Mouse (Mus musculus) c-Kit-positive CD71-negative TER-119-negative erythroid progenitor cells, embryonic 14.5 days (primary cell): ENCODE measurements around the gene Gm21885.

ENCODE experiments used
- DNase-seq: peaks from one replicate; pipeline ENCODE4 v3.0.0-alpha.2; 2013; ENCODE audit warnings: low read depth

Gm21885 gene

DNA sequence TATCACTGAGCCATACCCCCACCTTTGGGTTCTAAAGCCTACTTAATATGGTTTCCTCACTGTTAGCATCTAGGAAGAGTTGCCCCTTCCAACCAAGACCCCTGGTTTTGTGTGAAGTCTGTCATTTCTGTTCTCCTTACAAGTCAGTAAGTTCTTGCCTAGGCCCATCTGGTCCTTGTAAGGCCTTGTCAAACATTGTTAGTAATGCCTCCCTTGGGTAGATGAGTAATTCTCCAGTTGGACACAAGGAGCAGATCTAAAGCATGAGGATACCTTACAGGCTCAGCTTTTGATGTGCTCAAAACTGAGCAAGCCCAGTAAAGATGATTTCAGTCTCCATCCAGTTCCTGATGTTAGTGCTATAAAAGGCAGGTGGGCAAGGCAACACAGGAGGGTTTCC, 12.9 kb upstream of the Gm21885 start:
- DNase-seq: no peak

DNA sequence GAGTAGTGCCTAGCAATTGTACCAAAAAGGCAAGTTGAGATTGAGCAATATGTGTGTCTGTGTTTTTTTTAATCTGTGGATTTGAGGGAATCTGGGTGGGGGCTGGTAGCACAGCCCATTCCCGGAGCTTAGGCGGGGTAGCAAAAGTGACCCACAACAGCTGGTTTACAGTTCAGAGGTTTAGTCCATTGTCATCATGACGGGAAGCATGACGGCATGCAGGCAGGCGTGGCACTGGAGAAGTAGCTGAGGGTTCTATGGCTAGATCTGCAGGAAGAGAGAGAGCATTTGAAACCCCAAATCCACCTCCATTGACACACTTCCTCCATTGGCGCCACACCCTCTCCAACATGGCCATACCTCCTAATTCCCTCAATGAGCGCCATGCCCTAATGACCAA, 11.8 kb upstream of the Gm21885 start:
- no peak for DNase-seq

DNA sequence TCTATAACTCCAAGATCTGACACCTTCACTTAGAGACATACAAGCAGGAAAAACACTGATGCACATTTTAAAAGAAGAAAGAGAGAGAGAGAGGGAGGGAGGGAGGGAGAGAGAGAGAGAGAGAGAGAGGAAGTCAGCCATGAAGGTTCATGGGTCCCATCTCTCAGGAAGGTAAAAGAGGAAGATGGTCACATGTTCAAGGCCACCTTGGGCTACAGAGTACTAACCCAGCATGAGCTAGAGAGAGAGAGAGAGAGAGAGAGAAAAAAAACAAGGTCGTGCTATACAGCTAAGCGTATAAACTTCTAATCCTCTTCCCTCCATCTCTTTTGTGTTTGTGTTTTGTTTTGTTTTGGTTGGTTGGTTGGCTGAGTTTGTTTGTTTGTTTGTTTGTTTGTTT, 10.7 kb upstream of the Gm21885 start:
- no peak for DNase-seq

DNA sequence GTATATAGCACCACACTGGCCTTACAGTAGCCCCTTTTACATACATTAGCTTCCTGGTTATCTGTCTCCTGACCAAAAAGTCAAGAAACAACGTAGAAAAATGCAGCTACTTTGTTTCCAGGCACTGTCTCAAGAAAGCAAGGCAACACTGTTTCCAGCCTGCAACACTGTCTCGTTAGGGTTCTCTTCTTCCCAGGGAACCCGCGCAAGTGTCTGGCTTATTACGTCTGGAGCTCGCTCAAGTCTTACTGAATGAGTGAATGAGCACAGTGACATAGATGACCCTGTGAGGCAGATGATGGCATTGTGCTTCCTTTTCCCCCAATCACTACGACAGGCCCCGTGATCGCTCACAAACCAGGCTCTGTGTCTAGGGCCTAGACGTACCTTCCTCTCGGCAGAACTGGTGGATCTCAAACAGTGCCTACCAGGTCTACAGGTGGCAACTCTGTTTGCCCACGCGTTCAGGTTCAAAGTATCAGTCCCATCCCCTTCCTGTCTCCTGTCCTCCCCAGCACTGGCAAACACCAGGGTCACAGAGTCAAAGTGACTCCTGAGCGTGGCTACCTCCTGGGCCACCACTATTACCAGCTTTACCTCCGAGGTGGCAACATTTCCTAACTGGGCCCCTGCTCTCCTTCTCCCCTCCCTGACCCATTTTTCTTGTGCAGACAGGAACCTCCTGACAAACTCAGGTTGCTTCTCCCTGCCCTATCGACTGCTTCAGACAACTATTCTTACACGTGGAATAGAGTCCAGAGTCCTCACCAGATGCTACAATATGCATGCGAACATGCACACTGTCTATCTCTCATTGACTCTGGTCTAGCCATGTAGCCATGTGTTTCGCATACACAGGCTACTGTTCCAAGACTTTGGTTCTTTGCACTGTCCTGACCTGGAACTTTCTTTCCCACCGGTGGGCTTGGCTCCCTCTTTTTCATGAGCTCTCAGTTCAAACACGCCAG, 8.4 kb upstream of the Gm21885 start:
- no peak for DNase-seq

DNA sequence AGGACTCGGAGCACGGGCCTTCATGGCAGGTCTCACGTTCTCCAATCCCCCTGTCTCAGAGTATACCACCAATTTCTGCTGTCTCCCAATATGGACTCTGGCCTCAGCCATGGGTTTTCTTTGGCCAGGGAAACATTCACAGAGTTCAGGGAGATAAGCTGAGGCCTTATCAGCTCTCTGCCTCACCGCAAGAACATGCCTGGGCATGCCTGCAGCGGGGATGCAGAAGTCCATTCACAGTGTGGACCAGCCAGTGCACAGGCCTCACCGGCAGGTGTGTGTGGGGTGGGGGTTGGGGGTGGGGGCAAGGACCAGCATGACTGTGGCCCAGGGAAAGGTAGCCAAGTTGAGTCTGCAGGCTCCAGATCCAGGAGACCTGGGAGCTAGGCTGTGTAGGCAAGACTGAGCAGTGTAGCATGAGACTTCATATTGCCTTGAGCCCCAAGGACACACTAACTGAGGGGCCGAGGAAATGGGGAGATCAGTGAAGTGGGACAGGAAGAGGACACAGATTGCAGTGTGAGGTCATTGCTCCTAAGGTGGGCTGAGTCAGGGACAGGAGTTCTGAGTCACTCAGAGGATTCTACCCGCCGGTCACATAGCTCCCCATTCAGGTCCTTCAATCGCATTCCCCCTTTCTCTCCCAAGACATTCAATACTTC, 7.3 kb upstream of the Gm21885 start:
- no peak for DNase-seq

DNA sequence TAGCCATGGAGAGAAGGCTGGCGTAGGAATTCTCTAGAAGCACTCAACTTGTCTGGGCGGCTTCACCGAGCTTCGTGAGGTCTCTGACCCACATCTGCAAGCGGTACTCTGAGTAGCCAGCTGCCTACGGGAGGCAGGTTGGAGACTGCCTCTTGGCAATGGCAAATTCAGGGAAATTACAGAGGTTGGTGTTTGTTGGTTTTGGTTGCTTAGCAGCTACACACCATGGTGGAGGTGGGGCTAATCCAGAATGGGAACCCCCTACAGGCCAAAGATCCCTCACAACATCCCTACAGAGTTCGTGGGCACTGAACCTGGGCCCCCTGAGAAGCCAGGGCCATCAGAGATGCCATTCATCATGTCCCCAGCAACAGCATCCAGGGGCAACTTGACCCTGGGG, 6.4 kb upstream of the Gm21885 start:
- no peak for DNase-seq

DNA sequence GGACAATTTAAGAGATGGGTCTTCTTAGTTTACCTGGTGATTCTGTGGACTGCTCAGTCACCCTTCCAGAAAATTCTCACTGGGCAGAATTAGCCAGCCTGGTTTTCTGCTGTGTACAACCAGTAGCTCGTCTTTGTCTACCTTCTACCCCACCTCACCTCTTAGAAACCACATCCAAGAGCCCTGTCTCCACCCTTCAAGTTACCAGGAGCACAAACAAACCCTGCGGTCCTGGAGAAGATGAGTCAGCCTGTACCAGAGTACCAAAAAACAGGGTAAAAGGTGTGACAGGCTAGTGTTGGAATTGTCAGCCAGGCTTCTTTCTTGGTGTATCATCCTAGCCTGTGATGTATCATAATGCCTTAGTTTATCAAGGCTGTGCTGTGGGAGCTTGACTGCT, 6.0 kb upstream of the Gm21885 start:
- no peak for DNase-seq

DNA sequence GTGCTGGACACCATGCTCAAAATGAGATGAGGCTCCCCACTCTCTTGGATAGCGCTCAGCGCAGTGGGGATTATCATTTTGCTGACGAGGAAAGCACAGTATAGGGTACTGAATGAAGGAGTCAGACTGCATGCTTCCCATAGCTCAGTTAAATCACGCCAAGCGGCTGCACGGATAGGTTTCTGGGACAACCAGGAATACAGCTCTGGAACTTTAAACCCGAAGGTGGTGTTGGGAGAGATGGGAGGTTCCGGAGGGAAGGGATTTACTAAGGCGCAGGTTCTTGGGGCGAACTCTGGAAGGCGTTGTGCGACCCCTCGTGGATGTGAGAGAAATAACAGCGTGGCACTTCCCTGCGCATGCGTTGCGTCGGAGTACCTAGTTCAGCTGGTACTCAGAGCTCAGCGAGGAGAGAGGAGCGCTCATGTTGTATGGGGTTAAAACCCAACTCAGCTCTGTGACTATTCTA, 4.8 kb upstream of the Gm21885 start:
- DNase-seq: peak; percentile 85

DNA sequence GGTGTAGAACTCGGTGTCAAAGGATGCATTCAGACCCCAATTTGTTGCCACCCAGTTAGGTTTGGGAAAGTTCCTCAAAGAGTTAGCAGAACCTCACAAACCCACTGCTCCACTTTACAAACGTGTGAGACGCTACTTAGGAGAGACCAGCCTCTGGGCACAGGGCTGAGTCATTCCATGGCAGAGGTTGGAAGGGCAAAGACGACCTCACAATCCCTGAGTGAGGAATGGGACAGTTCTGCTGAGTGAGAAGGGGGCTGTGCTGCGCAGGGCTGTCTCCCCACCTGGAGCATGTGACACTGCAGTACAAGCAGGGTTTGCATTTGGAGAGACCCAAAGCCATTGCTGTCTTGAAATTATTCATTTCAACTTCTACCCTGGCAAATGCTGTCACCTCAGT, 618 bp downstream of the Gm21885 start:
- DNase-seq: no peak

DNA sequence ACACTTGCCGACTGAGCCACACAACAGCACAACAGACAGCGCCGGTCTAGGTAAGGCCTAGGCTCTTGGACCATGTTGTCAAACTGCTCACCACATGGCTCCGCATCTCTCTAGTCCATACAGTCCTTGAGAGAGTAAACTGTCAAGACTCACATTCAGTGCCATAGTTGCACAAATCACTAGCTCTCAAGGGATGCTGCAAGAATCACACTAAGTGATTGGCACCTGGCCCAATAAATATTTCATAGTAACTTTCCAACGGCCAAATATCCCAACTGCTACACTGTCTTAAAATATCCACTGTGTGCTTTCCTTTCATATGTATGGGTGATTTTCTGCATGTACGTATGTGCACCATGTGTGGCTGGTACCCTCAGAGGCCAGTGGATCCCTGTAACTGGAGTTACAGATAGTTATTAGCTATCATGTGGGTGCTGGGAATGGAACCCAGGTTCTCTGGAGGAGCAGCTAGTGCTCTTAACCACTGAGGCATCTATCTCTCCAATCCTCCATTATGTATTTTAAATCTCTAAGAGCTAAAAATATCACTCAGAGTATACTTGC, 1.9 kb downstream of the Gm21885 start:
- DNase-seq: no peak

DNA sequence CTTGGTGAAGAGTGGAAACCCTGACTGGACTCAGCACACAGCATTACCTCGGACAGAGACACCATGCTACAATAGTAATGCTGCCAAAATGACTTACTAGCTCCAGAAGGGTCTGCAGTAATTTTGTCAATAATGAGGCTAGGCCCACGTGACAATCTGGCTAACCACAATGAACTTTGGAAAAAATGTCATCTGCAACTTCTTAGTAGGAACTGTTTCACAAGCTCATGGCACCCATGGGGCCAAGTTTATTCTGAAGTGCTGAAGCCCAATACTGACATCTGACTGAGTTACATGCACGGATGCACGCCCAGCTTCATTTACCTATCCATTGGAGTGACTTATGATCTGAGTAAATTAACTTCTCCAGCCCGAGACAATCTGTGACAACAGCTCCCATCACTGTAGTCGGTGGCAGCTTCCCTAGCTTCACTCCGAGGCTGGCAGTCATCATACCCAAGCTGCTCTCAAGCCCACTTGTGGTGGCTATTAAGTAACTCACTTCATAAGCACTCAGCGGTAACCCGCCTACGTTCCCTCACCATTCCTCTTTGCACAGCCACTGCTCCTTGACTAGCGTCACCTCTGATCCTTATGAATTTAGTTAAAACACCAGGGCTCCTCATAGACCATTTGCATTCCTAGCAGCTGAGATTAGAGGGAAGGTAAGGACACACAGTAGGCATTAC, 4.4 kb downstream of the Gm21885 start:
- DNase-seq: no peak

DNA sequence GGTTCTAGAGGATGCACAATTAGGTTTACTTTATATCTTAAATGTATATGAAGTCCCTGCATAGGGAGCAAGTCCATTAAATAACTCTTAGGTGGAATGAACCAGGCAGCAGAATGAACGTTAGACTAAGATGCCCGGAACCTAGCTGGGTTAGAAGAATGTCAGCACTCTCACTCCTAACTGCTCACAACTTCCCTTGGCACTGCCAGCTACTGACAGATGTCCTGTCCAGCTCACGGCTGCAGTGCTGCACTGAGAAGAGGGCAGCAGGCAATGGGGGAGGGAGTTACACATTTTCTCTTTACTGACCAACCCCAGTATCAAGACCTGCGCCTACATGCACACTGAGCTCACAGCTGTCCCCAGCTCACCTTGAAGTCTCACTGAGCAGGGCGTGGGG, 5.4 kb downstream of the Gm21885 start:
- DNase-seq: no peak

DNA sequence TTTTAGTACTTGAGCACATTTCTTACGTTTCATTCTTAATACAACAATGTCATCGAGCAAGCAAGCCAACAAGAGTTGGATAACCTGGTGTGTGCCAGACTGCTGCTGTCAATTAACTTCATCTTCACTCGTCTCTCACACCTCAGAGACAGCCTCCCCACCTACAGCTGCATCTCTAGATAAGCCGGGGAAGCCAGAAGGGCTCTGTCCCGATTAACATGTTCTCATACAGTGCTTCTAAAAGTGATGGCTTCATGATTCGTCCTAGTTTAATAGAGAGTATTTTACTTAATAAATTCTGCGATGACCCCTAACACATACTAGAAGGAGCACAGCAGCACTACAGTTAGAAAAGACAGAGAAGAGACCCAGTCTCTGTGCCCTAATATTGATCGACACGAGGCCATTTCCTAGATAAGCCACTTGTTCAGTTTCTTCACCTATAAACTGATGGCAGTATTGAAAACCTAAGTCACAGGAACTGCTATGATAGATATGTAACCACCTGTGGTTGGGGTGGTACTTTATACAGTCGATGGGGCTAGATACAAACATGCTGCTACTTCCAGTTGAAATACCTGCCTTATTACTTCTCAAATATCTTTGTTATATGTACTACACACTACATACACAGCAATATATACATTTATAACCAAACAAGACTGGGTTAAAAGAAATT, 8.5 kb downstream of the Gm21885 start:
- DNase-seq: no peak

DNA sequence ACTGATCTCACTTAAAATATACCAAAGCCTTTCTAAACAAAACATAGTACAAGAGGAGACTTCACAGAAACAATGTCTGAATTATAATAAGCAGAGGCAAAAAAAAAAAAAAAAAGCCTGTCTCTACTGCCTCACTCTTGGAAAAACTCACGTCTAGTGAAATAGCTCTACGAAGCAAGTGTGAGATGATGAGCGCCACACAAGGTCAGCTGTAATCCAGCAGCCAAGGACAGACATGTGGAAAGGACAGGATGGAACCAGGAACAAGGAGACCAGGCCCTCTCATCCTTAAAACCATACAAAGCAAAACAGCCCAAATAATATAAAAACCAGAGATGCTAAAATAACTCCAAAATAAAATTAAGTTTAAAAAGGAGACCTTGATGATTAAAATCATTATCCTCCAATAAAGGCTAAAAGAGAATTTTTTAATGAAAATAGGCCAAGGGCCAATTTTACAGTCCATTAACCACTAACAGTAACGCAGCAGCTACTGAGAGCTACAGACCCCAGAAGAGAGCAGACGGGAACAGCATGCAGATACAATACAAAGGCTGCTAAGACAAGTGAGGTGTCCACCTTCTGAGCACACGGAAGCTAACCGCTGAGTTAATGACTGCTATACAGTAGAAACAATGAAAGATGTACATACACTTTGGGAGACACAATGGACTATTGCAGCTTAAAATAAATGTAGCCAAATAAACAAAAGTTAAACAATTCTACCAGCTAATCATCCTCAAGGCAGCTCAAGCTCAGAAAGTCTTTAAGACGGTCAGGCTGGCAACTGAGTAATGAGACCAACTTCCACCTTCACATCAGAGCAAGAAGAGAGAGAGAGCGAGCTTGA, 13.5 kb downstream of the Gm21885 start:
- DNase-seq: no peak

DNA sequence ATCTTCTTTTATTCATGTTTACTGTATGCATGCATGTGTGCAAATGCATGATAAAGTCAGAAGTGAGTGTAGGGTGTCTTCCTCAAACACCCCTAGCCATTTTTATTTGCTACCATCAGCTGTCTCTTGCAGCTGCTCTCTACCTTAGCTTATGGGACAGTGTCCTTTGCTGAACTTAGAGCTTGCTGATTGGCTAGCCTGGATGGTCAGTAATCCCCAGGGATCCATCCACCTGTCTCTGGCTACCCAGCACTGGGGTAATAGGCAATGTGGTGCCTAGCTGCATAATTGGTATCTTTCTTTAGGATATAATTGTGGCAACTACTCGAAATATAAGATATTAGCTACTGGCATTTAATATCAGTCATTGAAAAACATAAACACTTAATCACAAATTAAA, 31.1 kb downstream of the Gm21885 start:
- no peak for DNase-seq

DNA sequence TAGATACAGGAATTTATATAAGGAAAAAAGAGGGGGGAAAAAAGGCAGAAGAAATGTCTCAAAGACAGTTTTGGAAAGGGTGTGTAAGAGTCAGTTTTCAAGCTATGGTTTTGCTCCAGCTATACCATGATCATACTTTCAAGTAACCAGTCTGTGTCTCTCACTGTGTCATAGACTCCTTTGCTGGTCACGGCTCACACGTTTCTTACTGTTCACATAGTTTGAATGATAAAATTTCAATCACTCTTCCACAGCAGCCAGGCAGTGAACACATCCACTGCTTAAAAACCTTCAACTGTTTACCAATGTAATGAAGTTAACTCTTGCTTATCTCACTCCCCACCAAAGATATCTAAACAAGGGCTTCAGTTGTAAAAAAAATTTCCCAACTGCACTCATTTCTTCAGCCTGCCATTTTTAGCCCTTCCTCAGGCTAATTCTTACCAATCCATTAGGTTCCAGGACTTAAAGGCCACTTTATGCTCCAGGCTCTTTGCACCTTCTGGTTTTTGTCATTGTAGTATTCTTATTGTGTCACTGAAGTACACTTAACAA, 32.5 kb downstream of the Gm21885 start:
- no peak for DNase-seq

DNA sequence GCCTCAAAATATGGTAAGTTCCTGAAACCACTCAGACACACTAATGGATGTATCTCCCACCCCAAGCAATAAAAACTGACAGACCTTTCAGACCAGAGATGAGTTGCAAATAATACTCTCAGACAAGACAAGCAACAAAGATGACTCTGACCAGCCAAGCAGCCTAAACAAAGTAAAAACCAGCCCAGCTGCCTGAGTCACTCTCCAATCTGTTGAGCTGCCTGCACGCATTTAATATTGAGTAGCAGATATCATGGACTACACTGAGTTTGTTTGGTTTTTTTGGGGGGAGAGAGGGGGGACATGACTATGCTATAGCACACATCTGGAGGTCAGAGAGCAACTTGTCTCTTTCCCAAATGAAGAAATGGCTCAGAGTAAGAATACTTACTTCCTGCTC, 33.6 kb downstream of the Gm21885 start:
- no peak for DNase-seq

DNA sequence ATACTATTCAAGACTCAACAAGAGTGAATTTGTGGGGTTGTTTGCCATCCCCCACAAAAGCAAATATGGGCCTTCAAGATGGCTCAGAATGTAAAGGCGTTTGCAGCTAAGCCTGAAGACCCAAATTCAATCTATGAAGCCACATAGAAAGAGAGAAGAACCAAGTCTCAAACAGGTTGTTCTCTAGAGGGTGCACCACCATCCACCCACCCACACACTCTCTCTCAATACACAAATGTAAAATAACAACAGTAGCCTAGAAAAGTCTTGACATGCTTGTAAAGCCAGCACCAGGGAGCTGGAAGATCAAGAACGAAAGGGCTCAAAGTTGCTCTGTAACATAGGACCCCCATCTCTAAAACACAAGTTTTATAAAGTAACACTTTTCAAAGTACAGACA, 34.9 kb downstream of the Gm21885 start:
- DNase-seq: no peak

DNA sequence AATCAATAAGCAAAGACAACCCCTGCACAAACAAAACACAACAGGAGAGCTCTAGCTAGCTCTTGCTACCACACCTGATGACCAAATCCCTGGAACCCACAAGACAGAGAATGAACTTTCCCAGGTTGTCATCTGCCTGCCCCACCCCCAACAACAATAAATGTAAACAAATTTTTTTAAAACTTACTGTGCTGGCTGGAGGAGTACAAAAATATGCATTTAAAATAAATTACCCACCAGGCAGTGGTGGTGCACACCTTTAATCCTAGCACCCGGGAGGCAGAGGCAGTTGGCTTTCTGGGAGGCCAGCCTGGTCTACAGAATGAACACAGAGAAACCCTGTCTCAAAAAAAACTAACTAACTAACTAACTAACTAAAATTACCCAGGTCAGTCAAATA, 35.3 kb downstream of the Gm21885 start:
- DNase-seq: no peak

DNA sequence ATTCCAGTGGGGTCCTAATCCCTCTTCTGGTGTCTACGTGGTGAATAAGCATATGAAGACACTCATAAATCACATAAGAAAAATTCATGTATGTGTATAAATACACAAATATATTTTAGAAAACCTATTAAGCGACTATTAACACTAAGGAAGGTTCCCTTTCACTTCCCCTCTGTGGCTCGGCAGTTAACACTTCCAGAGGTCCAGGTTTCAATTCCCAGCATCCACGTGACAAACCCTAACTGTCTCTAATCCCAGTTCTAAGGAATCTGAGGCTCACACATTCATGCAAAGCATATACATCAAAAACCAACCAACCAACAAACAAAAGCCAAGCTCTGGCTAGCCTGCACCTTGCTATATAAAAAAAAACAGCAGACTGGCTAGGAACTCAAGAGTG, 35.8 kb downstream of the Gm21885 start:
- no peak for DNase-seq

DNA sequence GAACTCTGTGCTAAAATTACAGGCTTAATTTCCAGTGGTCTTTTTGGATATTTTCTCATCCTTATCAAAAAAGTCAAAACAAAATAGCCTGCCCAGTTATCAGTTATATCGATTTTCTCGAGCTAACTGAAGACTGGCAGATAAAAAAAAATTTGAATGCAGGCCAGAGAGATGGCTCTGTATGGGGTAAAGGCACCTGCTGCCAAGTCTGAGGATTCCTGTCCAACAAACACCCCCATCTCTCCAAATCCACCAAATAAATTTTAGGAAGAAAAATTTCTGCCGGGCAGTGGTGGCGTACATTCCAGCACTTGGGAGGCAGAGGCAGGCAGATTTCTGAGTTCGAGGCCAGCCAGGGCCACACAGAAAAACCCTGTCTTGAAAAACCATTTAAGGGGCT, 36.4 kb downstream of the Gm21885 start:
- no peak for DNase-seq
